Mouse (Mus musculus) 416B (cell line): Measurements from ENCODE around the gene Gm28048.

Source experiments
- DNase-seq: peaks from one replicate; pipeline ENCODE4 v3.0.0; 2011; ENCODE audit warnings: low read depth

The Gm28048 gene

DNA sequence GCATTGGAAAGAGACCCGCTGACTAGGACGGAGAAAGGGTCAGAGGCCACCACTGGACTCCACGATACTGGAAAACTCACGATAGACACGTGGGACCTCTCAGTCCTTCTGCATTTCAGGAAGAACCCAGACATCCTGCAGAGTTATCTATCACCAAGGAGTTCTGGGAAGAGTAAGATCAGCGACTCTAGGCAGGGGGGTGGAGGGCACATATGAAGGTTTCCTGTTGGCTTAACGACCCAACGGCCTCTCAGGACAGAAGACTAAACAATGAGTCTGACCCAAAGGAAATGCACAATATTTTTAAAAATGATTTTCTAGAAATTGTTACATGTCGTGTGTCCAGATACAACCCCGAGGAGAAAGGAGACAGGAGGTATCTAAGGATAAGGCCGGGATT is 150.0 kb downstream of the Gm28048 start:
- no peak for DNase-seq

DNA sequence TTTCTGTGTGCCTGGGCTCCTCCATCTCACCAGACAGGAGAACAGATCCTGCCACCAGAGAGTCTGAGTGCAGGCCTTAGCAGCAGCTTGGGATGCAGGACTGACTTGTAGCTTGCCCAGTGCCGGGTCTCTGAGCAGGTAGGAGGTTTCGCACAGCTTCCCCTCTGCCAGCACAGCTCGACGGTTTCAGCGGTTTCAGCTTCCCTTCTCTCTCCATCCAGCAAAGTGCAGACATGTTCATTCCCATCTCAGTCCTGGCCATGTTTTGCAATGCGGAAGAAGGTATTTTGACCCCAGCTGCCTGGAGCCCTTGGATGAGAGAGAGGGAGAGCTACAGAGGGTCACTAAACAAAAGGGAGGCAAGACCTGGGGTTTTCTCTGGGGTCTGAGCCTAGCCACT is 151.2 kb downstream of the Gm28048 start:
- DNase-seq, result no peak

DNA sequence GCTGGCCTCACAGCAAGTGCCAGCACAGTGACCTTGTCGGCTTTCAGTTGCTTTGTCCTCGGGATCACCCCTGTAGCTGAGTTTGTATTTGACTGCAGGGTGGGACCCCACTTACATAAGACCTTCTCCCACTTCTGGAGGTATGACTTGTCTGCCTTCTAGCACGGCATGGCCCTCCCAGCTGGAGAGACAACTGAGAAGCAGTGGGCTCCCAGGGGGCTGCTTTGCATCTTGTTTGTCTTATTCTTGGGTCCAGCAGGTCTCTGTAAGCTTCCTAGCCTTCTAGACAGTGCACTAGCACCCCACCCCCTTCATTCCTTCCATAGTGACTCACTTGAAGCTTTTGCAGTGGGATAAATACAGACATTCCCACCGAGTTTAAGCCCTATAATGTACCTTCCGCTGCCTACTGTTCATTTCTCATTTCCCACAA is 151.7 kb downstream of the Gm28048 start:
- DNase-seq, result no peak

DNA sequence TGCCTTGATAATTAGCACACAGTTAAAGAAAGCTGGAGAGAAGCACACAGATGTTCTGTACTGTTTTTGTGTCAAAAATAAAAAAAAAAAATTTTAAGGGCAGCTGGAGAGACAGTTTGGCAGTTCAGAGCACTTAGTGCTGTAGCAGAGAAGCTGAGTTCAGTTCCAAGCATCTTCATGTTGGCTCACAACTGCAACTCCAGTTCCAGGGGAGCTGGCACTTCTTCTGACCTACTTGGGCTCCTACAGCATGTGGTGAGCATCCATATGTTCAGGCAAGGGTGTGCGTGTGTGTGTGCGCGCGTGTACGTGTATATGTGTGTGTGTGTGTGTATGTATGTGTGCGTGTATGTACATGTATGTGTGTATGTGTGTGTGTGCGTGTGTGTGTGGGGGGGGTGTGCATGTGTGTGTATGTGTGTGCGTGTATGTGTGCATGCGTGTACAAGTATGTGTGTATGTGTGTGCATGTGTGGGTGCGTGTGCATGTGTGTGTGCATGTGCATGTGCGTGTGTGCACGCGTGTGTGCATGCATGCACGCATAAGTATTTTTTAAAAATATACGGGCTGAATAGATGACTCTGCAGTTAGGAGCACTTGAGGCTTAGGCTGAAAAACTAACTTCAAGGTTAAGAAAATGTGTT is 152.8 kb downstream of the Gm28048 start:
- no peak for DNase-seq

DNA sequence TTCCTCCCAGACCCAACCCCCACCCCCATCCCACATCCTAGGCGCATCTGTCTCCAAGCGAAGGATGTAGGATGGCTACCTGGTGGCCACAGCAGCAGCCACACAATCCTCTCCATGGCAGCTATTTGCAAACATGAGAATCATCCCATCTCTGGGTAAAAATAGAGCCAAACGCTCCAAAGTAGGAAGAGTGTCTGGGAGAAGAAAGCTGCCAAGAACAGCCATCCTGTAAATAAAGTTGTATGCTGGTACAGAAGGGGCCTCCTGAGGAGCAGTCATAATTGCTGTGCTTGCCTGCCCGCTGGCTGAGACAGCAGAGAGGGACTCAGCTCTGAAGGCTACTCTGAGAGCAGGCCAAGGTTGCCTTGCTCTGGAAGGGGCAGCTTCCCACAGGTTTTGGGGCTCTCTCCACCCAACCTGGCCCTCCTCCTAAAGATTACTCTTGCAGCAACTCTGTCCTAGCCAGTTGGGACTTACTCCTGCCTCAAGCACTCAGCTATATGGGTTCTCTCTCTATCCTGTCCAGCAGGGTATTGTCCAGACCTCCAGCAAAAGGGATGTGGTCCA is 154.3 kb downstream of the Gm28048 start:
- DNase-seq, result no peak

DNA sequence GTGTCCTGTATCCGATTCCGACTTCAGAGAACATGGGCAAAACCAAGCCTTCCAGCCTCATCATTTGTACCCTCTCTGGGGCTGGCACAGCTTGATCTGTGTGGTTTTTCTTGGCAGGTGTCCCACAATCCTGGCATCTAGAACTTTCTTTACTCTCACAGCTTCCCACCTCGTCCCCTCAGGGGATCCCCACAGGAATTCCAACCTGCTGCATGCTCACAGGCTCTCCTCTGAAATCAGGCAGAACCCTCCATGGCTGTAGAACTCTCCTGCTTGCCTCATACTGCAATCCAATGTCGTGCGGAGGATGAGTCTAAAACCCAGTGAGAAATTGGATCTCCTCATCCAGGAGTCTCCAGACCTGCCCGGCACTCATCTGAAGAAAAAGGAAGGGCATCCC is 155.2 kb downstream of the Gm28048 start:
- no peak for DNase-seq

DNA sequence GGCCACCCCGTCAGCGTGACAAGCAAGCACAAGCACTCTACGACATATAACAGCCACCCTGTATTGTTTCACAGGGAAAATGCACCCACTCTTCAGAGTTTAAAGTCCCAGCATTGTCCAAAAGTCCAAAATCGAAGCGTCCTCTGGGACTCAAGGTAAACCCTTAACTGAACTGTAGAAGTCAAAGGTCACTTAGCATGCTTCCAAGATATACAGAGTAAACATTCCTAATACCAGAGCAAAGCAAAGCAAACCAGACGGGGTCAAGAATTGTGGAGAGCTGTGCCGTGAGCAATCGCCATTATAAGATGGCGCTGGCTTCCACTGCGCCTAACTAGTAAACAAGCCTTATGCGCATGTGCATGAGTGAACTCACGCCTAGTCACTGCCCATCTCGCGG is 155.8 kb downstream of the Gm28048 start:
- no peak for DNase-seq

DNA sequence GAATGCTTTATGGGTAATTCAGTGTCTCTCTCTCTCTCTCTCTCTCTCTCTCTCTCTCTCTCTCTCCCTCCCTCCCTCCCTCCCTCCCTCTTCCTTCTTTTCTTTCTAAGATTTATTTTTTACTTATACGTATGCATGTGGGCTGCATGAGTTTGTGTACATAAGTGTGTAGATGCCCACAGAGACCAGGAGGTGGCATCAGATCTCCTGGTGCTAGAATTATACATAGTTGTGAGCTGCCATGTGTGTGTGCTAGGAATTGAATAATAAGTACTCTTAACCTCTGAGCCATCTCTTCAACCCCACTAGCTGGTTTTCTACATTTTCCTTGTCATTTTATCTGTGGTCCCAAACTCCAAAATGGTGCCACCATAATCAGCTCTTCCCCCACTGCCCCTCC is 156.3 kb downstream of the Gm28048 start:
- DNase-seq, result no peak

DNA sequence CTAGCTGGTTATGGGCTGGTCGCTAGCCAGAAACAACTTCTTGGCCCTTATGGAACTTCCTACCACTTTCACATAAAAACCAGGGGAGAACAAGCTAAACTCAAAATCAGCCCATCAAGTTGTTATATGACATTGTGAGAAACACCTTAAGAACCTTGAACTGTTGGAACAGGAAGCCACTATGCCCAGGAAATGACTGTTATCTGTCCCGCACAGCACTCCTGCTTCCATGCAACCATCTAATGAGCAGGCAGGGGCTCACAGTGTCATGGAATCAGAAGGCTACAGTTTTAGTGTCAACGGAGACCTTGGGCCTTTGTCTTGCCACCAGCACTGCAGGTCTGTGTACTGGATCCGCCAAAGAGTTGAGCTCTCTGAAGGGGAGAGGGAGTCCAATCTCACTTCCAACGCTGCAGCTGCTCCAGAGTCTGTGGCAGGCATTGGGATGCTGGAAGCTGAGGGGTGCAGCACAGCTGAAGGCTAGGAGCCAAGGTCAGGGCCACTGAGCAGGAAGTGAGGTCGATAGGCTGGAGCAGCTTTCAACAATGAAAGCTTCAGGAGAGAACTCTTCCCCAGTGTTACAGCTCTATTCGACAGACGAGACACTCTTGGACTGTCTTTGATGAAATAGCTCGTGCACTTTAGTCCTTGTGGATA is 157.7 kb downstream of the Gm28048 start:
- peak; percentile 52 for DNase-seq

DNA sequence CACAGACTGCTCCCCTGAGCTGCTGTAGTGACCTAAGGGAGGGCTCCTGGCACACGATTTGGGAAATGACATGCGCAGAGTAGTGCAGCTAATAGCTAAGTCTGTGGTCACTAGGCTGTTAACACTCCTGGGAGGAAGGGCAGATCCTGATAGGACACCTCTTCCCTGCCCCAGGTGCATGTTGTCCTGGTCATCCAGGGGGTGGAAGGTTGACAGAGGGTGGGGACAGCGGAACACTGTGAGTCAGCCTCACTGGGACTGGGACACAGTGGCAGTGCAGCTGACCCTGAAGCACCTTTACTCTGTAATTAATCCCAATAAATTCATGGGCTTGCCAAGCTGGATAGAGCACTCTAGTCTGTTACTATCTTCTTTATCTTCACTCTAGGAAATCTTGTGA is 160.6 kb downstream of the Gm28048 start:
- DNase-seq, result no peak

DNA sequence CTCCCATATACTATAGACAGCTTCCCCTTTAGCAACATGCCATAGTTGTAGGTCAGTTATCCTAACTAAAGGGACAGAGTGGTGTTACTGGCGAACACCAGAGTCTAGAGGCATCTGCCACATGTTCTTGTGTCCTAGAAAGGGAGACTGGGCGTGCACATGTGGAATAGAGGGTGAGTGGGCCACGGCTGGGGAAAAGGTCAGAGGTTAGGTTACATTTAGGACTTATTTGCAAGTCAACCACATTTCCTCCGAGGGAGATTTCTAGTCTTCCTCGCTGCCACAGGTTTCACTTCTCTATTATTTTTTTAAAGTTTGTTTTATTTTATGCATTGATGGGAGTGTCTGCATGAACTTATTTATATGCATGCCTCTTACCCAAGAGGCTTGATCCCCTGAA is 163.5 kb downstream of the Gm28048 start:
- DNase-seq, result no peak

DNA sequence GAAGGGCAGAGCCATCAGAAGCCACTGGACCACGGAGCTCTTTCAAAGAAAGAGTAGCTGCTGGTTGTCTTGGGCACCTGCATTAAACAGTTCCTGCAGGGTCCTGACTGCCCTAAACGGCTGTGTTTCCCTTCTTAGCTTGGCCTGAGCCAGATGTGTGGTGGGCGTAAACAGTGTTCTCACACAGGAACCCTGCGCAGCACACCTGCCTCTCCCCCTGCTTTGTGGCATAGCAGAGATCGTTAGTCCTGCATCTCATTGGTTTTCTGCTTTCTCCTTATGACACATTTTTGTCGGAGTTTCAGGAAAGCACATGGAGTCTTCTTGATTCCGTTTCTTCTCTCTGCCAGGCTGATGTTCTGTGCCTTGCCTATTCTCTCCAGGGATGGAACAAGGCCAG is 166.0 kb downstream of the Gm28048 start:
- no peak for DNase-seq

DNA sequence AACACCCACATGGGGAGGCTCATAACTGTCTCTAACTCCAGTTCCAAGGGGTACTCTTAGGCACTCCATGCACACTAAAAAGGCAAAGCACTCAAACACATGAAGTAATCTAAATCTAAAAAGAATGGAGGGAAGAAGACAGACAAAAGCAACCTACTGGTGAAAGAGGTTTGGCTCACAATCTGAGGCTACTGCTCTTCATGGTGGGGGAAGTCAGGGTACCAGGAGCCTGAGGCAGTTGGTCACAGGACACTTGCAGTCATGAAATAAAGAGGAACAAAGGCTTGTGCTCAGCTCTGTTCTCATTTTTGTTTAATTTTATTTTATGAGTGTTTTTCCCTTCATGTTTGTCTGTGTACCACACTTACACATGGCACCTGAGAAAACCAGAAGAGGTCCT is 166.7 kb downstream of the Gm28048 start:
- no peak for DNase-seq

DNA sequence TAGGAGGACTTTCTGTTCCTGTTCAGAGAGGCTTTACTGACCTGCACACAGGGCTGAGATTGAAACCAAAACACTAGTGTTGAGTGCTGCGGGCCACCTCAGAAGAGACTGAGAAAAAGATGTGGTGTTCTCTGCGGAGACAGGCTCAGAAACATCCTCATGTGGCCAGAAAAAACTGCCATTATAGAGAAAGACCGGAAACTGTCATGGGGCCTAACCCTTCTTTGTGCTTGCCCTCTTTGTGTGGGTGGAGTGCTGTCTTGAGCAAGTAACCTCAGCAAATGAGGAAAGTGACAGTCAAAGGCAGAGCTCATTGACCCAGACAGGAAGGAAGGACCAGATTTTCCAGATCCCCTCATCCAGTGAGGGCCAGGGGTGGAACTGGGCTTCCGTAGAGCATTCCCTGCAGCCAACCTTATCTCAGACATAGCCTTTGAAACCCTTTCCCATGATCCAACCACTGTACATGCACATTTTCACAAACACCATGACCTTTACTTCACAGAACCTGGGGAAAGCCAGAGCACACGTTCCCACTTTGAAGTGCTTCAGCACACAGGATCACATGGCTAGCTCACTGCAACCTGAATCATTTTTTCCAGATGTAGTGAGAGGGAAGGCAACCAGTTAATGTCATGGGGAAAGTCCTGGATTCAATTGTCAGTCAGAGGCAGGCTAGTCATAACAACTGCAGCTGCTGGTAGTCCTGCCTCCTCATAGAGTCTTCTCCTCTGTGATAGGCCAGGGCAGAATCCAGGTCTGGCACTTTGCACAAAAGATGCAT is 167.8 kb downstream of the Gm28048 start:
- peak; percentile 36 for DNase-seq

DNA sequence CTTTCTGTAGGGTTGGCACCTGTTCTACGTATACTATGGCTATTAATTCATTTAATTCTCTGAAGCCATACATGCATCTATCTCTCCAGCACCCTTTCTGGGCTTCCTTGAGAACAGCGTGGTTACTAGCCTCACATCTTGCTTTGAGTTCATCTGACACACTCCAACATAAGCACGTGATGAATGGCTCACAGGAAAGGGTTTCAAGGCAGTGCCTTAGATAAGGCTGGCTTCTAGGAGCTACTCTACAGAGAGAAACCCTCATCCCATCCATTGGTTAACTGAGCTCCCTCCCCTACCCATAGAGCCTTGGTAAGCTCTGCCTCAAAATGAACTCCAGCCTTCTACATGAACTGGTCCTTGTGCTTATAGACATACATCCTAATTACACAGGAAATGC is 168.5 kb downstream of the Gm28048 start:
- DNase-seq, result peak; percentile 91

DNA sequence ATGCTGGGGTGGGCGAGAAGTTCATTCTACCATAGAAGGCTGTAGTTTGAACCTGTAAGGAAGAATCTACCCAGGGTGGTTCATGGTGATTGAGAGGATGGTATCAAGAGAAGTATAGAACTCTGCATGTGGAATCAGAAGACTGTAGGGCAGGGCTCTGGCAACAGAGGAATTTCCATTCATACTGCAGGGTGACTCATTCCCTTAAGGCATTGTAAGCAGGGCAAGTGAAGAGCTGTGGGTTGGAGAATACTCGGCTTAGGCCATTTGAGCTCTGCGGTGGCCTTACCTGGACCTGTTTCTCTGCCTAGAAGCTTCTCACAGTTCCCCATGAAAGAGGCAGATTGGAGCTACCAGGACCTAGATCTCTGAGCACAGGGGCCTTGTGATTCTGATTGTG is 170.5 kb downstream of the Gm28048 start:
- peak; percentile 61 for DNase-seq

DNA sequence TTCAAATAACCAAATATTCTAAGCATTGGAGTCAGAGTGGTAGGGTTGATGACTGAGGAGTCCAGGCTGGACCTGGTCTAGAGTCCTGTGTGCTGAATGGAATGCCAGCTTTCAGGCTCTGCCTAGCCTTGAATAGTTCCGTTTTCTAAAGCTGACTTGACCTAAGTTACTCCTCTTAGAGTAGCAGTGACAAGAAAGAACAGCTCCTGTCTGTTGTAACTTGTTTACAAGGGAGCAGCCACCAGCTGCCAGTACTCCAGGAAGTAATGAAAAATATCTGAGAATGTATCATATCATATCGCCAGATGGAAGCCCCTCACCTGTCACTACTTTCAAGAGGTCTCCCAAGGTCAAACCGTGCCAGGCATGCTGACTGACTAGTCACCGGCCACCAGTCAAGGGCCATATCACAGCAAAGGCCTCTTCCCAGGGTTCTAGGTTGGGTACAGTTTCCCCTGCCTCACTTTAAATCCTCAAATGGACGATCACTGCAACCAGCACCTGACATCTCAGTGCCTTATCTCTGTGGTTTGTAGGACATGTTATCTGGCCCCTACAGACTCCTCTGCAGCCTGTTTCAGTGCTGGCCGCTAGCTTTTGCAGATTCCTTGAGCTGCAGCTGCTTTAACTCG is 172.3 kb downstream of the Gm28048 start:
- DNase-seq, result peak; percentile 96

DNA sequence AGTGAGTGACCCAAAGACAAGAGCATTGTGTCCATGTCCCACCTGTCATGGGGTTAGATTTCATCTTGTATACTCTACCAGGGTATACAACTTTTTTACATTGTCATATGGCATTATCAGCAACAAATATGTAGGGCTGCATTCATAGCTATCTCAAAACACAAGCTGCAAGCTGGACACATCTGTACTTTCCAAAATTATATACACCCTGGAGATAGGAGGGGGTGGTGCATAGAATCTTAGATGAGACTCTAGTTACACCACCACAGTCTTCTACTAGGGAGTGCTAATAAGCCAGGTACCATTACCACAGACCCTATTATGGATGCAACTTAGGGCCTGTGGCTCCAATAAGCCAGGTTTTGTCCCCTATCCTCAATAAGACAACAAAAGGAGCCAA is 173.8 kb downstream of the Gm28048 start:
- DNase-seq, result no peak

DNA sequence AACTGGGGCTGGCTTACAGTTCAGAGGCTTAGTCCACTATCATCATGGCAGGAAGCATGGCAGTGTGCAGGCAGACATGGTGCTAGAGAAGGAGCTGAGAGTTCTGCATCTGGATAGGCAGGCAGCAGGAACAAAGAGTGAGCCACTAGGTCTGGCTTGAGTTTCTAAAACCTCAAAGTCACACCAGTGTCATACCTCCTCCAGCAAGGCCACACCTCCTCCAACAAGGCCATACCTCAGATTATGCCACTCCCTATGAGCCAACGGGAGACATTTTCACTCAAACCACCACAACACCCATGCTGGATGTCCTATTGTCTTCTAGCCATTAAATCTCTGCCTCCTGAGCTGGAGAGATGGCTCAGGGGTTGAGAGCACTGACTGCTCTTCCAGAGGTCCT is 176.7 kb downstream of the Gm28048 start:
- DNase-seq, result no peak

DNA sequence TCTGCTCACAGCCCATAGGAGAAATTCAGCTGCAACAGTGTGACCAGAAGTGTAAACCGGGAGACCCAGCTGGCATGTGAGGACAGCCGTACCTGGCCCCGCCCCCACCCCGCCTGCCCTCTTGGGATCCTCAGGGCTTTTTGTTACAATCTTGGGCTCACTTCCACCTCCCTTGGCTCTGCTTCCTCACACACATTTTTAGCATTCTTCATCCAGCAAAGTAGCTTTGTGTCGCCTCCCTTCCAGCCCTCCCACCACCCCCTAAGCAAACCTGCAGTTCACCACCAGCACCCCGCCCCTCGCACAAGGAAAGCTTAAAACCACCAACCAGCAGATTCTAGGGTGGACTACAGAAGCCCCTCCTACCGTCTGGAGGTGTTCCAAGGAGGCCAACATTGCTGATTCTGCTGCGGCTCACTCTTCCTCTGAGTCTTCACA is 181.9 kb downstream of the Gm28048 start:
- DNase-seq, result no peak

DNA sequence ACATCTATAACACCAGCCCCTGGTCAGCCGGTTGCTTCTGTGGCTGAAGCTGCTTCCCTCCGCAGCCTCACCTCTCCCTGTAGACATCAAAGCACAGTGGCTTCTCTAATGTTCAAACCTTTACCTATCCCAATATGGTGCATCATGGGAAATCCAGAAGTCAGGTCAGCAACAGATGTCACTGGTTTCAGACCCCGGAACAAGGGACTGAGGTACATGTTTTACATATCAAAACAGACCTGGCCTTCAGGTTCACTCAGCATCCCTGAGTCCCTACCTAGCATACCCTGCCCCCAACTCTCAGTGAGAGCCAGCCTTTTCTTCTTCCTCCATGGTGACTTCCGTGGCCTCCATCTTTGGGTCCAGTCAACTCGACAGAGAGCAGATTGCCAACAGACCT is 183.0 kb downstream of the Gm28048 start:
- DNase-seq, result no peak

DNA sequence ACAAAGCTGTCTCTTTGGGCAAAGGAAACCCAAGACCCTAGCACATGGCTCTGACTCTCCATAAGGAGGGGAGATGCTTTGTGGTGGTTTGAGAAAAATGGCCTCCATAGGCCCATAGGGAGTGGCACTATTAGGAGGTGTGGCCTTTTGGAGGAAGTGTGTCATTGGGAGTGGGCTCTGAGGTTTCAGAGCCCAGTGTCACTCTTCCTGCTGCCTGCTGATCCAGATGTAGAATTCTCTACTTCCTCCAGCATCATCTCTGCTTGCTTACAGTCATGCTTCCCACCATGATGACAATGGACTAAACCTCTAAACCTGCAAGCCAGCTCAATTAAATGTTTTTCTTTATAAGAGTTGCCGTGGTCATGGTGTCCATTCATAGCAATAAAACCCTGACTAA is 187.2 kb downstream of the Gm28048 start:
- DNase-seq, result peak; percentile 49

DNA sequence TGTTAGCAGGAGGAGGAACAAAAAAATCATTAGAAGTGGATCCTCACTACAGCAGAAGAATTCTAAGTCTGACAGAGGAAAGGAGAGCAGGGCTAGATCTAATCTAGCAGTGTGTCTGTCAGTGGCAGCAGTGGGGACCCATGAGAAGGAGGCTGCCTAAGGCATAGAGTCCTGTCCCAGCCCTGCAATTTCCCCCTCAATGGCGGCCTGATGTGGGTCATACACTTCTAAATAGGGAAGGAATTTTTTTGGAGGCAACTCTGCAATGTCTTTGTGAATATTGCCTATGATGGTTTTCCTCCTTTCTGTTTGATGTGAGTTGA is 188.0 kb downstream of the Gm28048 start:
- DNase-seq, result no peak
